Mouse (Mus musculus) adrenal gland, postnatal 10 days (tissue): ENCODE data around the gene Rabgap1l. TPM values are rescaled to one million over a fixed set of nuclear protein-coding genes. Genes with fewer than 3 reads are reported as not detected.

Experiments used
- DNase-seq: peaks from one replicate; pipeline ENCODE4 v3.0.0; 2021; ENCODE audit warnings: mixed read lengths
- total RNA-seq, 2 experiments: library from RNA; stranded (reverse); gene quantifications; 2 replicates each; pipeline ENCODE4 v1.2.3; 2021

The Rabgap1l gene
- total RNA-seq, 2 experiments from 2014 or later = 31.3 to 34.1 TPM

DNA sequence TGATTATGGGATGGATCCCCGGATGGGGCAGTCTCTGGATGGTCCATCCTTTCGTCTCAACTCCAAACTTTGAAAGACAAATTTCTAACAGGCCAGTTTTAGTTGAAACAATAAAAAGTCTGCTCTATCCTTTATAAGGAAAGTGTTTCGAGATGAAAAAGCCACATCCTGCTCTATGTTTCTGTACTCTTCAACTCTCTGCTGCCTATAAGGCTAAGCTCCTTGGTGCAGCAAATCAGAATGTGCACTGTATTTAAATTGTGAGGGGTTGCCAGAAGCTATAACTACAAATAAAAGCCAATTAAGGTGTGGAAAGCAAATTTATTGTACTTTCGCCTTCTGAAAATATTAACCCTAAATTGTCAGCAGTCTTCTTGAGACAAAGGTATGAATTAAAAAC, 198.9 kb downstream of the Rabgap1l start:
- no peak for DNase-seq

DNA sequence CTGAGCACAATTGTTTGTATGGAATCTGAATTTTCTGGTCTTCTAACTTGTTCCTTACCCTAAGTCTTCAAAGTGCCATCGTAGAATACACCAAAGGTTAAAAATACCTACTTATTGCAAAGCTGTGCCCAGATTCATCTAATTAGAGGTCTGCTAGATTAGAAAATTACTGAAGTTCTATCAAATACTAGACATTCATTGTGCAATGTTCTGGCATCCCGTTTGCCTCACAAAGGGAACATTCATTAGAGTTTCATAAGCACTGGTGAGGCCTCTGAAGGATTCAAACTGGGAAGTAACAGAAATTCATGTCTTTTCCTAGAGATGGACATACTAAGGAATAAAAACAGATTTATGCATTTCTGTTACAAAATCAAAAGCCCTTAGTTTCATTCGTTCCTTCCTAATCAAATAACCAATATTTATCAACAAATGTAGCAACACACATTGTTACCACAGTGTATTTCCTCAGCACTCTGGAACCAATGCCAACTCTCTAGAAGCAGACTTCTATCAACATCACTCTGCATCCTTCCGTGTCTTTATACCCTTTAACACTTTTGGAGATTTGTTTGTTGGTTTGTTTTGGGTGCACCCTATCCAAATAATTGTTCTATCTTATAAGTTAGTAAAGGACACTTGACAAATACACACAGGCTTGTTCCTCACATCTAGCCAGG, 204.0 kb downstream of the Rabgap1l start:
- no peak for DNase-seq

DNA sequence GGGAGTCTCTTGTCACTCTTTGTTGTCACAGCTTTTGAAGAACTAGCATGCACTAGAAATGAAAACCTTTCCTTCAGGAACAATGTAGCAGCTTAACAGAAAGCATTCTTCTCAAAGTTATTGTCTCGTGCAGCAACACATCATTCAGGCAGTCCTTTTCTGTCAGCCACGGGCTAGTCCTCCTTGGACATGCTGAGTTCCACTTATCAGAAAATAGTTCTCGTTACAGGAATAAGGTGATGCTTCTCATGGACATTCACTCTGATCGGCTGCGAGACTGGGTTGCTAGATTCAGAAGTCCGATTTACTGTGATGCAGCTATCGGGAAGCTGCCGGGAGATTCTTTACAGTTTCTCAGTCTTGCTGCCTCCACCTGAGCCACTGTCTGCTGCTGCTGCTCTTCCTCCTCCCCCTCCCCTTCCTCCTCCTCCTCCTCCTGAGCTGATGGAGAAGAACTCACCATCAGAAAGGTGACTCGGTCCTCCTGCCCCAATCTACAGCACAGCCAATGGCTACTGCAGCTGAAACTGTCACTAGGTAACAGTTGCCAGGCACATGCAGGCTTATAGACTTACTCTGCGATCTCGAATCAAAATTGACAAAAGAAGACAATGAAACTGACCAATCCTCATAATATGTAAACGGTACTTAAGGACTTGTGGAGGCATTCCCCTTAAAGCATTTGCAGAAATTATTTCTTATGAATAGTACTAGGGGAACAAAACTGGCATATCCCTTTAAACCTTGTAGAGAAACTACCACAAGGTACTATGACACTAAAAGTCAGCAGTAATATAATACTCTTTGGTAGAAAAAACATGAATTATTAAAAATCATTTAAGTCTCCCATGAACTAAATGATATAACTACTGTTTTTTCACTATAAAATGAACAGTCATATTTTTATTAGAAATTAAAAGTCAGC, 213.4 kb downstream of the Rabgap1l start:
- DNase-seq = no peak

DNA sequence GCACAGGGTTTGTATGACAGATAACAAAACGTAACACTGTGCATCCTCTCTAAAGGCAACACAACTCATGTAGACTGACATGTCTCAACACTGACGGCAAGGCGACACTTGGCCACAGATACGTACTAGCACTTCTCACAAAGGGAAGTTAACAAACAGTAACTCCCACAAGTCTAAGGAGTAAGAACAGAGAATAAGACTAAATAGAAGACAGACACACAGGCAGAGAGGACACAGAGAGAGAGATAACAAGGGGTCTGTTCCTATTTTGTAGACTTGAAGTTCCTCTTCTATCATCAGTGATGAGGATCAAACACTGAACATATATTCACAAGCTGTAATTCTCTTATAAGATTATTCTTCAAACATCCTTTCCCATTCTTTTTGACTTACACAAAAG, 216.9 kb downstream of the Rabgap1l start:
- DNase-seq = no peak

DNA sequence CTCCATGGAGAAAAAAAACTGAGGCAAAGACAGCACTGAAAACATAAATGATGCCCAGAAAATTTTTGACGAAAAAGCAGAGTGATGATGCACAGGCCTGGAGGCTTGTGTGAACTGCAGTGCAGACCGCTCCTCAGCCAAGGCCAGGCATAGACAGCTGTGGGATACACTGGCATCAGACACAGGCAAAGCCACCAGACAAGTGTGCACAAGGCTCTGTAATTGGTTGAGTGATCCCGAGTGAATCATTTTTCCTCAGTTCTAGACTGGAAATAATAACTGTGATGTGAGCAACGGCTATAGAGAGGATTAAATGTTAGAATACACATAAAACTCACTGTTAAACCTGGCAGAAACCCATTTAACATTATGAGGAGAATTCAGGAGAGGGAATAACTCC, 219.0 kb downstream of the Rabgap1l start:
- no peak for DNase-seq

DNA sequence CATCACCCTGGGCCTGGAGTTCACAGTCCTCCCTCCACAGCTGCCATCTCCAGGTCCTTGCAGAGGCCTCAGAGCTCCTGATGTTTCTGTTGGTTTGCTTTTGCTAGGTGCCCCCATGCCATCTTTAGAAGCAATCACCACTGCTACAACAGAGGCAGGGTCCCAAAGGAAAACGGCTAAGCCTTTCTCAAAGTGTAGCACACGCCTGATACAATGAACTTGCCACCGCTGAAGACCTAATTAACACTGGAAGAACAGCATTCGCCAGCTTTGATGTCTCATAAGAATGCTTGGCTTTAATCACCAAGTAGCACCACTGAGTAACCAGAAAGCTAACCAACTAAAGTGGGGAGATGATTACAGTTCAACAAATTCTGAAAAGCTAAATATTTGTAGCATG, 226.6 kb downstream of the Rabgap1l start:
- no peak for DNase-seq

DNA sequence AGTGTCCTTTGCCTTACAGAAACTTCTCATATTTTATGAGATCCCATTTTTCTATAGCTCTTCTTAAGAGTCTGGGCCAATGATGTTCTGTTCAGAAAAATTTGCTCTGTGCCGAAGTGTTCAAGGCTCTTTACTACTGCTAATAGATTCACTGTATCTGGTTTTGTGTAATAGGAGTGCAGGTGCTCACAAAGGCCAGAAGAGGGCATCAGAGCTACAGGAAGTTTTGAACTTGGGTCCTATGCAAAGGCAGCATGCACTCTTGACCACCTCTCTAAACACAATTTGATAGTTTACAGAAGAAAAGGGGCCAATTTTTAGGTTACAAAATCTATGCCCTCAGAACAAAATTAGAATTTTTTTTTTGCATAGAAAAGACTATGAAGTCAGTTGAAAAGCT, 231.6 kb downstream of the Rabgap1l start:
- peak; percentile 3 for DNase-seq

DNA sequence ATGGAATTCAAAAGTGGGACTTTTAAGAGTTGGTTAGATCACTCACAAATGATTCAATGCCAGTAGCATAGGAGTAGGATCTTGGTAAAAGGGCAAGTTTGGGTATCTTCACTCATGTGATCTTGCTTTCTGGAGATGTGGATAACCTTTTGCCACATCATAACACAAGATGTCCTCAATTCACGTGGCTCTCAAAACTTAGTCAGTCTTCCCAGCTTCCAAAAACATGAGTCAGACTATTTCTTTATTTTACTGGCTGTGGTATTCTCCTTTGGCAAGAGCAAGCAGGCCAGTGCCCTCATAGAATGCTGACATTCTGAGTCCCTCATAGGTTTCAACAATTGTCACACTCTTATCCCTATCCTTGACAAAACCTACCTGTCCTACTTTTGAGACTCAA, 242.4 kb downstream of the Rabgap1l start:
- no peak for DNase-seq

DNA sequence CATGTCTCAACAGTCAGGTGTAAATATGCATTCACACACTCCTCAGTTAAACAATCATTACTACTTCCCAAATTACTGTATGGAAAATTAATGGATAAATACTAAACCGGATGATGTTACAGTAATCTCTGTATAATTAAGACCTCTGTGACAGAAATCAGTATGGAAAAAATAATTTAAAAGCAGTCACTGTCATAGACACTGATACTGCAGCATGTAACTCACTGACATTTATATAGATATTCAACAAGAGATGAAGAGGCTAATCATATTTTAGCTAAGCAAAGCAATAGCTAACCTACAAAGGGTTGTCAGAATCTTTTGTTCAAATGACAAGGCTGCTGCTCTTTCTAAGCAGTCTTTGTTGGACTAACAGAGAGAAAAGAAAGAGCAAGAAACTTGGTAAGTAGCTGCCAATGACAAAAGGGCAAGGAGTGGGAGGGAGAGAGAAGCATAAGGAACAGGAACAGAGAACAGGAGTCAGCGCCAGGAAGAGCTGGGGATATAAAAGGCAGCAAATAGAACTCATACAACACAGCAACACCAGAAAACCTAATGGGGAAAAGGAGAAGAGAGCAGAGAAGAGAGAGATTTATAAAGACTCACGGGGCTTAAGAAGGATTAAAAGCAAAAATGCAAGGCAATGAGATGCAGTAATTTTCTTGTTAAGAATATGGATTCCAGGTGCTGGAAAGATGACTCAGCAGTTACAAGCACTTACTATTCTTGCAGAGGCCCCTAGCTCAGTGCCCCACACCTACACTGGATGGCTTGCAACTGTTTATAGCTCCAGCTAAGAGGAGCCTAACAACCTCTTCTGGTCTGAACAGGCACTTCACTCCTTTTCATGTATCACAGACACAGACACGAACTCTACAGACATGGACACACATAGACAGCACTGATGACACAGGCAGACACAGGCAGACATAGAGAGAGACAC, 244.8 kb downstream of the Rabgap1l start:
- DNase-seq = no peak

DNA sequence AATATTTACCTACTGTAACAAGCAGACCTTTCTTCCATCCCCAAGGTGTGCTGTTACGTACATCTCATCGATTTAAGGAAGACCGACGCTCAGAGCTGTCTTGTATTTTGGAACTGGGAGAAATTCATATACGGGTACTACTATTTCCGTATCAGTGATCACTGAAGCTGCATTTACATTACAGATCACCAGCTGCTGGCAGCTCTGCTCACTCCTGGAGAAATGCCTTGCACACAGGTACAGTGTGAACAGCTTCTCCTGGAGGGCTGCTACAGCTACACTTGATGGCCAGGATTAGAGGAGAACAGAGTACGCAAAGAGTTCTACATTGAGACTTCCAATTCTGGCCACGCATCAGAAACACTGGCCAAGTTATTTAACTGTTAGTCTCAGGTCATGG, 257.4 kb downstream of the Rabgap1l start:
- DNase-seq = no peak

DNA sequence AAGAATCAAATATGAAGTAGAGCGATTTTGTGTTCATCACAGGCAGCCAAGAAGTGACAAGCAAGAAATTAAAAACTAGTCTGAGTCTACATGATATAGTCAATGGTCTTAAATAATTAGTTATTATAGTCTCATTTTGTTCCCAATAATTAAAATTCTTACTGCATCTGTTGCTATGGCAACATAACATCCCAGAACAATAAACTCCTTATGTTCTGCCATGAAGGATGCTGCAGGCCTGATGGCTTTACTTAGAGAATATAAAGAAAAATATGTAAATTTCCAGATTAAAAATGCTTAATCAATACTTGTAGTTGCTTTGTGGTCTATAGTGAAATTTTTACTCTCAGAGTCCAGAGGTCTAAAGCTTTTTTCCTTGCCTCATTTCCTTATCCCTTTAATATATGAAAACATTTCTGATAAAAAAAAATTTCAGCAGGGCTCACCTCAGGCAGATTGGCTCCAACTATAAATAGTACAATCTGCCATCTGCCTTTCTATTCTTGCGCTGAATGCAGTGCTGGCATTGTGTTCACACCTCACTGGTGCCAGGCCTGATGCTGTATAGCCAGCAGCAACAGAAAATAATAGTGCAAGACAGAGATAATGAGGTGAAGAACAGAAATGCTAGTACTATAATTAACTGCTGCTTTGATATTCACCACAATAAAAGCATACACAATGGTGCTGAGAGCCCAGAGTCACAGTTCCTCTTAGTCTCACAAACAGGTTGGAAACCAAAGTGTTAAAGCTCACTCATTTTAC, 258.3 kb downstream of the Rabgap1l start:
- no peak for DNase-seq

DNA sequence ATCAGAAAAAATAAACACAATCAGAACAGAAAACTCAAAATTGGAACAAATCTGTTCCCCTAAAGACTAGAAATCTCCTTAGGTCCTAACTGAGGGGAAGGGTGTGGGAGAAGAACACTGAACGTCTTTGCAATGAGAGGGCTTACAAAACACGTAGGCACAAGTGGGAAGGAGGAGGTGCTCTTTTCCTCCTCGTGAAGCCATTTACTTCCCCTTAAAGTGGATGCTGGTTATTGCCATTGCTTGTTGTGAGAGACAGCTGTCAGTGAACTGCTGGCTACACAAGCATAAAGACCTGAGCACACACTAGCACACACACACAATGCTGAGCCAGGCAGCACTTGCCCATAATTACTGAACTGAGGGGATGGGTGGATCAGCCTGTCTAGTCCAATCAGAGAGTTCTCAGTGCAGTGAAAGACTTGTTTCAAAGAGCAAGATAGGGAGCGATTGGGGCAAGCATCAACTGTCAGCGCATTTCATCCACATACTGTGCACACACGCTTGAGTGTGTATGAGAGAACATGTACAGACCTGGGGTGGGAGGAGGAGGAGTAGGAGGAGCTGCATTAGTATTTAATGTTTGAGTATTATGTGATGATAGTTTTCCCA, 259.7 kb downstream of the Rabgap1l start:
- DNase-seq = no peak

DNA sequence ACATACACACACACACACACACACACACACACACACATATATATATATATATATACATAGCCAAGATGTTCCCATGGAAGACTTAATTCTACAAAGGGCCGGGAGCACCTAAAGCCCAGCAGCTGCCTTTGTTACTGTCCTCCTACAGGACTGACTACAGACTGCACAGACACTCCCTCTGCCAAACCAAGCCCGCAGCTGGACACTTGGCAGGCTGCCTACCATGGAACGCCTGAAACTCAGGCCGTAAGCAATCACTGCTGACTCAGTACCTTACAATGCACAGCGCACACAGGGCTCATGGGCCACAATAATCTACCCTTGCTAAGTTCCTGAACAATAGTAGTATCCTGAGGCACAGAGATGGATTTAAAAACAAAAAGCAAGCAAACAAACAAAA, 261.6 kb downstream of the Rabgap1l start:
- peak; percentile 87 for DNase-seq

DNA sequence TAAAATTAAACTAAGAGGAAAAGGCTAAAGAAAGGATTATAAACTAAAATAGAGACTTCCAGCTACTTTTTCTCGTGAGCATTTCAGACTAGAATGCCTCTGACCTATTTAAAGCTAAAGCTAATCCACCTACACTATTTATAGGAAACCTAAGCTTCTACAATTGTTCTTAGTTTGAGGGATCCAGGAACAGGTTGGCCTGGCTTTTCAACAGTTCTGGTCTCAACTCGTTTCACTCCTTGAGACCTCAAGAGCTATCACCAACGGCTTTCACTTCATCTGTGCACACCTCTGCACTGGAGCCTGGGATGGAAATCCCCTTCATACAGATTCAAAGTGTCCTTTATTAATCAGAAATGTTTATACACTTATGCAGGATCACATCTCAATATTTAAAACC, 271.1 kb downstream of the Rabgap1l start:
- DNase-seq = no peak

DNA sequence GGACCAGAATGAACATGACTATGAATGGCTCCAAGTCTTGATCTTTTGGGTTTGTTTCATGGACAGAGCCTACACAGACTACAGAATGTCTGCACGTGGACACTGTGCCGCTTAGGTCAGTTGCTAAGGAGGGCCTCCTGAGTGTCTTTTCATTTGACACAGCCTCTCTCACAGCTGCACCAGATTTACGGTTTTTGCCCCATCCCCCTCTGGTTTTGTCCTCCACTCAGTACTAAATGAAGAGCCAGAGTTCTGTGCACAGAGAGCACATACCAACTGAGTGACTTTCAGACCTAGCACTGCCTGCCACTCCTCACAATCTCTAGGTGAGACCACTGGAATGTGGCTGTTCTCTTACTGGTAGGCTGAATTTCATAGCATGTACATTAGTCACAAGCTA, 272.3 kb downstream of the Rabgap1l start:
- DNase-seq = no peak

DNA sequence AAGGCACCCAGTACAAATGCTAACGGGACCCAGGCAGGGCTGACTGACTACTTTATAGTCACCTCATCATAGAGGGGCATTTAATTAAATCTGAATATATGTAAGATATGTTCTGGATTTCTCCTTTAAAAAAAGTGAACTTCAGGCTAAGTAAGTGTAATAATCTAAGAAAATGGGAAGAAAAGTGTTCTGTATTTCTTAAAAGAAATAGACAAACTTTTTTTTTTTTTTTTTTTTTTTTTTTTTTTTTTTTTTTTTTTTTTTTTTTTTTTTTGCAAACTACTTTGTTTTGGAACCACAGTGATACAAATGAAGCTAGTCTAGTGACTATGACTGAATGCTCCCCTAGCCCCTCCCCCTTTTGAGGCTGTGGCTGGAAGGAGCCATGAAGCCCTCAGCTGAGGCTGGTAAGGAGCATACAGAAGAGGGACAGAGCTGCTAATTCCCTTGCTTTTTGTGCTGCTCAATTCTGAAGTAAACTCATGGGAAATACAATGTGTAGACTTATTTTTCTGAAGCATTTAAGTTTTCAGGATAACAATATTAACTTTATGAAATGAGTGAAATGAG, 273.0 kb downstream of the Rabgap1l start:
- DNase-seq = no peak

DNA sequence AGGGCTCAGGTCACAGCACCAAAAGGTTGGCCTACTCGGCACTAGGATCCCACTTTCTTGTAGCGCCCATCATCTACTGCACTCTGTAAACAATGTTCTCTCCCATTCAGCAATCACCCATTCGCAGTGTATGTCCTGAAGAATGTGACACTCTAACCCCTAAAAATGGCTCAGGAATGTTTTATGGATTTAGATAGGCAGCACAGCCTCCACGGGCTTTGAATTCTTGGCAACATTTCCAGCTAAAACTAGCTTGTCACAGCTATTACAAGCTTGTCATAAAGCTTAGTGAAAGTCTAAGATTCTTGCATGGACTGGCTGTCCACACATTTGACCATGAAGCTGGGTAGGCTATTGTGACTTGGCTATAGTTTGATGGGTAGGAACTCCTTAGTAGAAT, 274.5 kb downstream of the Rabgap1l start:
- no peak for DNase-seq

DNA sequence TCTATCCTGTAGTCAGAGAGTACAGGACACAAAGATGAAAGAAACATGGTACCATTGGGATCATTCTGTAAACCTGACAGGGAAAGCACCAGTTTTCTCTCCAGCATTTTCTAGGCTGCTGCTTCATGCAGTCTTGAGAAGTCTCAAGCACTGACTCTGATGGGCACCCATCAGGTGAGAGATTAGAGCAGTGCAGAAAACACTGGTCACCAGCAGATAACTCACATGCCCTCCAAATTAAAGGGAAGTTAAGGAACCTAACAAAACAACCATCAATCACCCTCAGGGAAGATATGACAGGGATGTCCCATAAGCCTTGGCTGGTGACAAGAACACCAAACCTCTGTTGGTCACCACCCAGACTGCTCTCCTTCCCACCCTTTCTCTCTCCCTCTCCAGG, 285.2 kb downstream of the Rabgap1l start:
- no peak for DNase-seq

DNA sequence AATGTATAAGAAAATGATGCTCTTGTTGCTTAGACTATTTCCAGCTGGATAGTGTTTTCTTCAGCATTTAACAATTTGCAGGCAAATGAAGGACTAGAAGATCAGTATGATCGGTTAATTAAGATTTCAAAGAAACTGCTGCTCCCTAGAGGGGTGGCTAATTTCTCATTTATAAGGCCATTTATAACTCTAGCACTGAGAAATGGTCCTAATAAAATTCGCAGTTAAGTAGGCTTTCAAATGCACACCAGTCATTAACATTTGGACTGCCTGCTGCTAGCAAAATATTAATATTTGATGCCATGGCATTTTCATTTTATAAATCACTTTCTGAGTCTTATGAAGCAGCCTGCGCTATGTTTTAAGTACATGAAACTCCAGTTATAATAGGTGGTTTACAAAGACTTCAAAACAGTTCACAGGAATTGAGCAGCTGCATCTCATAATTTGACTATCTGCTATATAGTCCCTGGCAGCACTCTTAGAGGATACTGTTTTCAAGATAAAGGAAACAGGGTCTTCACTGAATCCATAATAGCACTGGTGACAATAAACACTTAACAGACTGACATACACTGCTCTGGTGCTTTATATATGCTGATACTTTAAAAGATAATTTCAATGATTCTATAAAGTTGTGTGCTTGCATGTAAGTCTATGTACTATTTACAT, 296.0 kb downstream of the Rabgap1l start:
- DNase-seq = no peak

DNA sequence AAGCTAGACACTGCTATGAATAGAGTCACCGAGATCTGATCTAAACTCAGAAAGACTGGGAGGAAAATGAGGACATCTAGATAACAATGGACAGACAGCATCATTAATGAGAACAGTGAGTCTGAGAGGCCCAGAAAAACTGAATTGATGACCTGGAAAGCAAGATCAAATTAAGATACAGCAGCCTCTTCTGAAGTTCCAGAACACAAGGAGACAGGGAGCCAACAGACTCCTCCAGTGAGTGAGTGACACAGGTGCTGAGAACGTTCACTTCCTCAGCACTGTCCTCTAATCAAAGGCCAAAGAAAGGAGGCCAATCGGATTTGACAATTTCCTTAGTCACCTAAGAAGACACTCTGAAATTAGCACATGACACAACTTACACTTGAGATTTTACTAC, 307.3 kb downstream of the Rabgap1l start:
- DNase-seq = no peak
